Mouse (Mus musculus) bone marrow, adult 2 months (tissue): ENCODE measurements around the gene Uqcc1. TPM values are rescaled to one million over a fixed set of nuclear protein-coding genes. Genes with fewer than 3 reads are reported as not detected.

Experiments
- H3K27ac ChIP-seq: fragments of 200-500 bp; 2 replicates; pipeline ENCODE4 v1.5.1; 2012; ENCODE audit warnings: low read depth, mild to moderate bottlenecking, control low read depth, inconsistent platforms, low read length; ENCODE audit not compliant: control insufficient read depth, poor library complexity, insufficient read depth
- H3K4me1 ChIP-seq: fragments of 200-500 bp; 2 replicates; pipeline ENCODE4 v1.6.1; 2011; ENCODE audit warnings: low read length; ENCODE audit not compliant: control insufficient read depth, insufficient read depth
- H3K4me3 ChIP-seq: fragments of 200-500 bp; replicated peaks from 2 replicates; pipeline ENCODE3; 2011; ENCODE audit warnings: mild to moderate bottlenecking, low read depth, low read length, control low read depth; ENCODE audit not compliant: control insufficient read depth
- CTCF ChIP-seq: fragments of 200-500 bp; IDR thresholded peaks from 2 replicates; pipeline ENCODE4 v1.5.1; 2011; ENCODE audit warnings: low read length, control low read depth; ENCODE audit not compliant: control insufficient read depth, insufficient read depth
- POLR2A ChIP-seq: fragments of 200-500 bp; IDR thresholded peaks from 2 replicates; pipeline ENCODE4 v1.6.1; 2011; ENCODE audit warnings: low read depth, mild to moderate bottlenecking, control low read depth, low read length, borderline replicate concordance; ENCODE audit not compliant: control insufficient read depth
- WGBS: fragments of 180-500 bp; shearing (Covaris S2); methylation state at CpG from one replicate; pipeline ENCODE4 v1.1.7; 2018; 5-methylcytosine and 5-hydroxymethylcytosine counted together
- polyA plus RNA-seq: library from polyadenylated mRNA; stranded (reverse); fragments of >200 nt; gene quantifications from 2 replicates; pipeline ENCODE4 v1.2.4, GENCODE M21; 2011; ENCODE audit warnings: low replicate concordance; ENCODE audit not compliant: missing spikeins, insufficient read depth, insufficient read length

Uqcc1 gene
- polyA plus RNA-seq, 1 experiment = 14.9 TPM

DNA sequence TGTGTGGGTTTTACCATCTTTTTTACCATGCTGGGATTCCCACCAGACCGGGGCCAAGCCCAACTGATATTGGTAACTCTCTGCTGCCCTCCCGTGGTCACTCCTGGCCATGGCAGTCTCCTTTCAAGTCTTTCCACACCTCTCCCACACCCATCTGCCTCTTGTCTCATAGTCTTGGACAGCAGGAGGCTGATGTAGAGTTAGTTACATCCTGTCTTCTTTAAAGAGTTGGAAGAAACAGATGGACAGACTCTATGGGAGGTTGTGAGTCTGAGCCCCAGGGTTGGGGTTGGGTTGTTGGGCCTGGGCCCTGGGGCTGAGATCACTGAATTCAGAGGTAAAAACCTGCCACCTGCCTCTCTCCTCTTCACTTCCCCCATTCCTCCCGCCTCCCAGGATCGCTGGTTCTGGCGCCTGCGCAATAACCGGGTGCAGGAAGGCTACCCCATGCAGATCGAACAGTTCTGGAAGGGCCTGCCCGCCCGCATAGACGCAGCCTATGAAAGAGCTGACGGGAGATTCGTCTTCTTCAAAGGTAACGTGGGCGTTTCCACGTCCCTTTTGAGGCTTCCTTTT lies 118.2 kb downstream of the Uqcc1 start:
- H3K4me1 ChIP-seq = no peaks in the 10 kb centered on the region
- H3K27ac ChIP-seq = no peak overlapping the region
- no peak overlapping the region for H3K4me3 ChIP-seq
- 47% methylated on average over 16 of the region's 16 CpGs for WGBS
- TF ChIP-seq POLR2A = no peak
- peak; percentile 97 for TF ChIP-seq CTCF

- Histone ChIP-seq H3K4me1 (no peaks in the 10 kb centered on the region), H3K27ac (no peak overlapping the region), H3K4me3 (no peak overlapping the region)
- no peak for TF ChIP-seq CTCF
- WGBS = 72% methylated on average over 4 of the region's 4 CpGs
Measured at GRCm38 (mm10) chr2:155809620-155810019, 120.5 kb downstream of the Uqcc1 start.

DNA sequence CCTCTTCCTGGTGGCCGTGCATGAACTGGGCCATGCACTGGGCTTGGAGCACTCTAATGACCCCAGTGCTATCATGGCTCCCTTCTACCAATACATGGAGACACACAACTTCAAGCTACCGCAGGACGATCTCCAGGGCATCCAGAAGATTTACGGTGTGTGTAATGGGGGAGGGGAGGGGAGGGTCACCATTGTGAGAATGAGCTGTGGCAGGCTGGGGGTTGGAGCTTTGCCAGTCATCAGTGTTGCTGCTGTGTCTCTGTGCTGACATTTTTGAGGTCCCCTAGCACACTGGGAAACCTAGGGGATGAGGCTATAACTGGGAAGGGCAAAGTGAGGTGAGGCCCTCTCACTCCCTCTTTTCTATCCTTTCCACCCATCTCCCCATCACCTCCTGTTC lies 122.7 kb downstream of the Uqcc1 start:
- Histone ChIP-seq H3K27ac (no peak overlapping the region), H3K4me3 (no peak overlapping the region), H3K4me1 (no peaks in the 10 kb centered on the region)
- 66% methylated on average over 4 of the region's 4 CpGs for WGBS
- TF ChIP-seq CTCF (no peak), POLR2A (no peak)

GRCm38 (mm10) chr2:155806548-155806947 lies 123.6 kb downstream of the Uqcc1 start:
- TF ChIP-seq POLR2A = no peak
- TF ChIP-seq CTCF = no peak
- Histone ChIP-seq H3K4me3 (no peak overlapping the region), H3K4me1 (no peaks in the 10 kb centered on the region), H3K27ac (no peak overlapping the region)
- WGBS = 75% methylated on average over 5 of the region's 5 CpGs

GRCm38 (mm10) chr2:155805925-155806255 lies 124.2 kb downstream of the Uqcc1 start:
- no peak overlapping the region for H3K27ac ChIP-seq
- no peaks in the 10 kb centered on the region for H3K4me1 ChIP-seq
- TF ChIP-seq CTCF (no peak), POLR2A (no peak)
- WGBS = 54% methylated on average over 6 of the region's 6 CpGs
- no peak overlapping the region for H3K4me3 ChIP-seq

DNA sequence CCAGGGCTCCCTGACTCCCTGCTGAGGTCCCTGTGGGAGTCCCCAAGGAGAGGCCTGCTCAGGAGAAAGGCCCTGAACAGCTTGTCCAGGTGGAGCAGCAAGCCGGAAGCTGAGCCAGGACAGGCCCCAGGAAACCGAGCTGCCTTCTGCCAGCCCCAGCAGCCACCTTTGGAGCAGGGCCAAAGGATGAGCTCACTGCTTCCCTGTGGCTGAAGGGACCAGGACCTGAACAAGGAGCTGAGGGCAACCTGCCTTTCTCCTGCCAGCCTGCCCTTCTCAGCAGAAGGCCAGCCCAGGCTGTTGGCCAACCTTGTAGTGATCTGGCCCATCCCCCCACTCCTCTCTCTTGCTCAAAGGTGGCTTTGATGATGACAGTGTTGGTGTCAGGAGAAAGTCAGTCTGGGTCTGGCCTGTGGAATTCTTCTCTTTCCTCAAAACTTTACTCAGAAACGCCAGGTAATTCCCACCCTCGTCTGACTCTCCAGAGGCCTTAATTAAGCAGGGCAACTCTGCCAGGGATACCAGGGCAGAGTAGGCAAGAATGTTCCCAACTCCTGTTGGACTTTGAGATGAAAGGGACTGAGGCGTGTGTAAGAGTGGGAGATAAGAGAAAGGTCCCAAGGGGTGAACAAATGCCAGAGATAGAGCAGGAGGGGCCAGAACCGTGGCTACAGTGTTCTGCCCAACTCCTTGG lies 124.7 kb downstream of the Uqcc1 start:
- no peak overlapping the region for H3K27ac ChIP-seq
- TF ChIP-seq POLR2A (no peak), CTCF (no peak)
- H3K4me3 ChIP-seq = no peak overlapping the region
- 57% methylated on average over 6 of the region's 6 CpGs for WGBS
- H3K4me1 ChIP-seq = no peaks in the 10 kb centered on the region

DNA sequence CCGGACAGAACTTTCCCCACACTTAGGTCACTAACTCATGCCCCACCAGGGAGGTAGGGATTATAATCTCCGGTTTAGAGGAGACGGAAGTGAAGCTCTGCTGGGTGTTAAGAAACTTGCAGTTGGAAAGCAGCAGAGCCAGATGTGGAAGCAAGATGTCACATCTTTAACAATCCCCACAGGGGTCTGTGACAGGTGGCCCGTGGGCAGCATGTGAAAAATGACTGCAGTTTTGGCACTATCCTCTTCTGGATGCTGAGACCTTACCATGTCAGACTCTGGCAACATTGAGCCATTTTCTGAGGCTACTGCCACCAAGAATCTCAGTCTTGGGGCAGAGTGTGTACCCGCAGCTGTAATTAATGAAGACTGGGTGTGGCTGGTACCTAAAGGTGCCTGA lies 126.1 kb downstream of the Uqcc1 start:
- Histone ChIP-seq H3K27ac (no peak overlapping the region), H3K4me3 (no peak overlapping the region), H3K4me1 (no peaks in the 10 kb centered on the region)
- TF ChIP-seq POLR2A = no peak
- TF ChIP-seq CTCF = no peak
- 62% methylated on average over 5 of the region's 5 CpGs for WGBS

DNA sequence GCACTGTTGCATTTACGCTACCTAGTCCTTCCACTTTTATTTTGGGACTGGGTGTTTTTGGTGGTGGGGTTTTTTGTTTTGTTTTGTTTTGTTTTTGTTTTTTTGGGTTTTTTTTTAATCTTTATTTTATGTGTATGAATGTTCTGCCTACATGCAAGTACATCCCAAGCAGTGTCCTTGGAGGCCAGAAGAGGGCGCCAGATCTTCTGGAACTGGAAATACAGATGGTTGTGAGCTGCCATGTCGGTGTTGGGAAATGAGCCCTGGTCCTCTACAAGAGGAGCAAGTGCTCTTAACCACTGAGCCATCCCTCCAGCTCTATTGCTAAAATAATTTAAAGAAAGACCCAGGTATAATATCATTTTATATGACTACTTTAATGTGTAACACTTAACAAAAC lies 127.3 kb downstream of the Uqcc1 start:
- Histone ChIP-seq H3K4me3 (no peak overlapping the region), H3K27ac (no peak overlapping the region), H3K4me1 (no peaks in the 10 kb centered on the region; the same call in 1 of the 2 replicates)
- WGBS = 51% methylated on average over 3 of the region's 3 CpGs
- no peak for TF ChIP-seq POLR2A
- peak; percentile 49 for TF ChIP-seq CTCF

DNA sequence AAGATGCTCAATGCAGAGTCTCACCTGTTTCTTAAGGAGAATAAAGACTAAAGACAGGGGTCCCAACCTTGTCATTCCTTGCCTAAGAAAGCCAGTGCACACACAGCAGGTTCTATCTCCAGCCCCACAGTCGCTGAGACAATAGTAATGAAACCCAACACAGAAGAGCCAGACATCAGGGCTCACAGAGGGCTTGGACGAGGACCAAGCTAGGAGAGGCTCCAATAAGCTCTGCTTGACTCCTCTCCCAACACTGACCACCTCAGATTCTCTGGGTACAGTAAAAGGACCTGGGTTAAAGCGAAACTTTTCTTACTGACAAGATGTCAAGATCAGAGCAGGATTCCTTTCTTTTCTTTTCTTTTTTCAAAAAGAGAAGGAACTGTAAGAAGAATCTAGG lies 131.5 kb downstream of the Uqcc1 start:
- no peak for TF ChIP-seq POLR2A
- TF ChIP-seq CTCF = no peak
- H3K4me1 ChIP-seq = no peaks in the 10 kb centered on the region; the same call in 1 of the 2 replicates
- 46% methylated on average over 3 of the region's 3 CpGs for WGBS
- H3K4me3 ChIP-seq = no peak overlapping the region
- H3K27ac ChIP-seq = no peak overlapping the region

Other genes with a start within 250 kb of the Uqcc1 start
- 31.7 and 47.0 TPM in 2 replicates for gene Trpc4ap, start 237.9 kb downstream of the Uqcc1 start, polyA plus RNA-seq
- 13.1 and 17.6 TPM in 2 replicates for gene Edem2, start 200.8 kb downstream of the Uqcc1 start, polyA plus RNA-seq
- gene Gm17581, start 194.4 kb downstream of the Uqcc1 start, polyA plus RNA-seq = not detected in 2 replicates
- gene Procr, start 179.2 kb downstream of the Uqcc1 start, polyA plus RNA-seq = 1.6 TPM in 1 of 2 replicates, not detected in the other
- gene Mmp24, start 155.0 kb downstream of the Uqcc1 start, polyA plus RNA-seq = not detected in 2 replicates
- gene BC029722, start 110.9 kb downstream of the Uqcc1 start, polyA plus RNA-seq = 7.8 and 17.8 TPM in 2 replicates
- gene Eif6, start 103.4 kb downstream of the Uqcc1 start, polyA plus RNA-seq = 88.2 and 146 TPM in 2 replicates
- gene Fam83c, start 95.5 kb downstream of the Uqcc1 start, polyA plus RNA-seq = not detected in 2 replicates
- gene Gm15557, start 10.4 kb upstream of the Uqcc1 start, polyA plus RNA-seq = not detected in 2 replicates
- not detected in 2 replicates for gene Gdf5, start 15.1 kb upstream of the Uqcc1 start, polyA plus RNA-seq
- gene Cep250, start 26.1 kb upstream of the Uqcc1 start, polyA plus RNA-seq = 24.0 and 39.1 TPM in 2 replicates
- 0.83 and 1.5 TPM in 2 replicates for gene 6430550D23Rik, start 77.7 kb upstream of the Uqcc1 start, polyA plus RNA-seq
- 66.9 and 70.5 TPM in 2 replicates for gene Ergic3, start 77.7 kb upstream of the Uqcc1 start, polyA plus RNA-seq
- not detected in 2 replicates for gene Fer1l4, start 122.6 kb upstream of the Uqcc1 start, polyA plus RNA-seq
- gene Spag4, start 134.9 kb upstream of the Uqcc1 start, polyA plus RNA-seq = 0.99 and 5.4 TPM in 2 replicates
- gene Cpne1, start 181.7 kb upstream of the Uqcc1 start, polyA plus RNA-seq = 3.9 and 10.5 TPM in 2 replicates
- gene Rbm12, start 181.7 kb upstream of the Uqcc1 start, polyA plus RNA-seq = 5.8 and 6.2 TPM in 2 replicates
- gene Gm28036, start 196.8 kb upstream of the Uqcc1 start, polyA plus RNA-seq = 5.8 and 24.5 TPM in 2 replicates
- 109 and 111 TPM in 2 replicates for gene Romo1, start 213.7 kb upstream of the Uqcc1 start, polyA plus RNA-seq
- gene Nfs1, start 213.9 kb upstream of the Uqcc1 start, polyA plus RNA-seq = 13.1 and 24.7 TPM in 2 replicates
- gene Rbm39, start 249.9 kb upstream of the Uqcc1 start, polyA plus RNA-seq = 221 and 329 TPM in 2 replicates